In genomic region chr10:40499314-40500252, GRCm38 (mm10) we compare ENCODE assay signal across 7 mouse cellular contexts.
DNase-seq lines count a peak whose midpoint lies in the region; ATAC-seq and TF ChIP-seq lines count a peak whose summit lies in the region.

No protein-coding gene starts in this region.

- H3K4me3 ChIP-seq in liver, embryonic 13.5 days (replicated peaks): no peak overlapping the region
- H3K4me3 ChIP-seq in midbrain, postnatal 0 days (ENCODE audit: low read depth, low read length): no peak overlapping the region

- peak overlapping the region; percentile 19 for H3K4me2 ChIP-seq in liver, embryonic 13.5 days
- no peak overlapping the region; the same call in 1 of the 2 replicates for H3K4me2 ChIP-seq in midbrain, postnatal 0 days (ENCODE audit: low read depth, low read length, poor library complexity, severe bottlenecking)

- peaks cover 41% of the 10 kb centered on the region for H3K4me1 ChIP-seq in liver, embryonic 13.5 days (replicated peaks)
- no peaks in the 10 kb centered on the region for H3K4me1 ChIP-seq in midbrain, postnatal 0 days (ENCODE audit: insufficient read depth, low read length)

- no peaks in the 10 kb centered on the region for H3K27me3 ChIP-seq in liver, embryonic 13.5 days
- no peaks in the 10 kb centered on the region for H3K27me3 ChIP-seq in midbrain, postnatal 0 days (ENCODE audit: insufficient read depth, low read length)

- 18% methylated on average over 18 of the region's 18 CpGs for WGBS in liver, embryonic 13.5 days (ENCODE audit: insufficient replicate concordance)
- WGBS in midbrain, postnatal 0 days: 48% methylated on average over 18 of the region's 18 CpGs

- no peaks in the 10 kb centered on the region for H3K36me3 ChIP-seq in liver, embryonic 13.5 days
- H3K36me3 ChIP-seq in midbrain, postnatal 0 days (ENCODE audit: insufficient read depth, low read length): no peaks in the 10 kb centered on the region

- peak; percentile 22 for DNase-seq in cerebellum, adult 11 months
- peak; percentile 29 to 33 for DNase-seq in heart, postnatal 36 days
- DNase-seq in kidney, postnatal 36 days: peak; percentile 82 to 86
- DNase-seq in liver, embryonic 13.5 days: no peak
- DNase-seq in midbrain, postnatal 0 days (ENCODE audit: low spot score): peak; percentile 74
- peak; percentile 86 for DNase-seq in telencephalon, adult 2 months (ENCODE audit: low read depth, low spot score)

- no peaks in the 10 kb centered on the region for H3K9me3 ChIP-seq in liver, embryonic 13.5 days (replicated peaks)
- no peaks in the 10 kb centered on the region for H3K9me3 ChIP-seq in midbrain, postnatal 0 days (ENCODE audit: low read length)

- peak overlapping the region; percentile 62 for H3K27ac ChIP-seq in liver, embryonic 13.5 days
- peak overlapping the region; percentile 18; the same call in 1 of the 2 replicates for H3K27ac ChIP-seq in midbrain, postnatal 0 days (ENCODE audit: low read depth, low read length)

- TF ChIP-seq CTCF in midbrain, postnatal 0 days (IDR thresholded peaks at IDR 0.05): no peak

- H3K9ac ChIP-seq in liver, embryonic 13.5 days: no peak overlapping the region
- H3K9ac ChIP-seq in midbrain, postnatal 0 days (replicated peaks; ENCODE audit: low read length, poor library complexity, severe bottlenecking): no peak overlapping the region

- ATAC-seq in erythroid progenitor cell, adult 5-6 weeks (replicated peaks; ENCODE audit: low FRiP score, poor library complexity, severe bottlenecking): peak; percentile 88
- ATAC-seq in liver, embryonic 13.5 days (ENCODE audit: low read depth): peak; percentile 75
- ATAC-seq in midbrain, postnatal 0 days (ENCODE audit: low FRiP score): peak; percentile 87

- intact Hi-C loops in heart, postnatal 36 days (cut with DNase I): no loop called here
